Mouse (Mus musculus): Measurements from ENCODE around the gene Jakmip3. TPM values are rescaled to one million over a fixed set of nuclear protein-coding genes. Genes with fewer than 3 reads are reported as not detected.

The Jakmip3 gene
- total RNA-seq, 2 experiments from 2014 or later, result 0.15 TPM; not detected in 1

GRCm38 (mm10) chr7:138947741-138948140 lies 7.2 kb downstream of the Jakmip3 start:
- DNase-seq, result no peak

GRCm38 (mm10) chr7:138948309-138948708 lies 7.8 kb downstream of the Jakmip3 start:
- DNase-seq, result no peak

GRCm38 (mm10) chr7:138955787-138956186 lies 15.3 kb downstream of the Jakmip3 start:
- no peak for DNase-seq

GRCm38 (mm10) chr7:138957106-138957505 lies 16.6 kb downstream of the Jakmip3 start:
- DNase-seq, result no peak

GRCm38 (mm10) chr7:138959747-138960146 lies 19.2 kb downstream of the Jakmip3 start:
- DNase-seq, result no peak

GRCm38 (mm10) chr7:138963756-138964155 lies 23.2 kb downstream of the Jakmip3 start:
- no peak for DNase-seq

- no peak for DNase-seq
Observed at GRCm38 (mm10) chr7:138968010-138968620, 27.6 kb downstream of the Jakmip3 start.

GRCm38 (mm10) chr7:138977510-138977909 lies 37.0 kb downstream of the Jakmip3 start:
- DNase-seq, result no peak

- DNase-seq, result no peak
Observed at GRCm38 (mm10) chr7:138984576-138984975, 44.0 kb downstream of the Jakmip3 start.

- no peak for DNase-seq
Observed at GRCm38 (mm10) chr7:138989156-138989555, 48.6 kb downstream of the Jakmip3 start.

GRCm38 (mm10) chr7:139002692-139003091 lies 62.2 kb downstream of the Jakmip3 start:
- no peak for DNase-seq

- no peak for DNase-seq
Observed at GRCm38 (mm10) chr7:139003250-139003649, 62.7 kb downstream of the Jakmip3 start.

- DNase-seq, result no peak
Observed at GRCm38 (mm10) chr7:139009786-139010502, 69.4 kb downstream of the Jakmip3 start.

- DNase-seq, result no peak
Observed at GRCm38 (mm10) chr7:139011027-139011426, 70.5 kb downstream of the Jakmip3 start.

GRCm38 (mm10) chr7:139011586-139011985 lies 71.1 kb downstream of the Jakmip3 start:
- no peak for DNase-seq

- DNase-seq, result no peak
Observed at GRCm38 (mm10) chr7:139012767-139013369, 72.3 kb downstream of the Jakmip3 start.

GRCm38 (mm10) chr7:139015143-139015542 lies 74.6 kb downstream of the Jakmip3 start:
- no peak for DNase-seq

- no peak for DNase-seq
Observed at GRCm38 (mm10) chr7:139016288-139016687, 75.8 kb downstream of the Jakmip3 start.

GRCm38 (mm10) chr7:139017249-139017903 lies 76.8 kb downstream of the Jakmip3 start:
- DNase-seq, result no peak

GRCm38 (mm10) chr7:139020884-139021283 lies 80.4 kb downstream of the Jakmip3 start:
- no peak for DNase-seq

- DNase-seq, result no peak
Observed at GRCm38 (mm10) chr7:139021326-139021725, 80.8 kb downstream of the Jakmip3 start.

GRCm38 (mm10) chr7:139027136-139027535 lies 86.6 kb downstream of the Jakmip3 start:
- no peak for DNase-seq

GRCm38 (mm10) chr7:139031215-139031614 lies 90.7 kb downstream of the Jakmip3 start:
- no peak for DNase-seq

Measured in gastrocnemius, postnatal 25 days (tissue).